Mouse (Mus musculus): ENCODE measurements around the gene Foxn3. TPM values are rescaled to one million over a fixed set of nuclear protein-coding genes. Genes with fewer than 3 reads are reported as not detected.

Foxn3 gene
- polyA plus RNA-seq, 1 experiment: 71.3 TPM

- Histone ChIP-seq H3K27me3 (ENCODE audit: control insufficient read depth, insufficient read depth, low read length) (no peaks in the 10 kb centered on the region), H3K4me3 (ENCODE audit: control insufficient read depth, insufficient read depth, low read length) (peak overlapping the region; percentile 19), H3K36me3 (ENCODE audit: control insufficient read depth, insufficient read depth, low read length) (no peaks in the 10 kb centered on the region), H3K27ac (ENCODE audit: control insufficient read depth, insufficient read depth, low read length) (peak overlapping the region; percentile 24; the same call in 1 of the 2 replicates), H3K4me1 (replicated peaks; ENCODE audit: control insufficient read depth, insufficient read depth, low read length) (peaks cover 32% of the 10 kb centered on the region)
- peak; percentile 49 for DNase-seq
- 8% methylated on average over 10 of the region's 10 CpGs for WGBS
- TF ChIP-seq POLR2A (IDR thresholded peaks at IDR 0.05; ENCODE audit: control insufficient read depth, extremely low read depth, insufficient read depth, low read length, poor library complexity): no peak
- TF ChIP-seq CTCF (IDR thresholded peaks at IDR 0.05; ENCODE audit: borderline replicate concordance, control insufficient read depth, extremely low read depth, insufficient read depth, low read length, poor library complexity): no peak
These were observed 401.2 kb downstream of the Foxn3 start for GRCm38 (mm10) chr12:99162188-99162587.

- Histone ChIP-seq H3K36me3 (ENCODE audit: control insufficient read depth, insufficient read depth, low read length) (no peaks in the 10 kb centered on the region), H3K27ac (ENCODE audit: control insufficient read depth, insufficient read depth, low read length) (no peak overlapping the region), H3K4me1 (replicated peaks; ENCODE audit: control insufficient read depth, insufficient read depth, low read length) (peaks cover 23% of the 10 kb centered on the region), H3K4me3 (ENCODE audit: control insufficient read depth, insufficient read depth, low read length) (no peak overlapping the region), H3K27me3 (ENCODE audit: control insufficient read depth, insufficient read depth, low read length) (no peaks in the 10 kb centered on the region)
- no peak for TF ChIP-seq POLR2A (IDR thresholded peaks at IDR 0.05; ENCODE audit: control insufficient read depth, extremely low read depth, insufficient read depth, low read length, poor library complexity)
- TF ChIP-seq CTCF (IDR thresholded peaks at IDR 0.05; ENCODE audit: borderline replicate concordance, control insufficient read depth, extremely low read depth, insufficient read depth, low read length, poor library complexity): no peak
- whole genome bisulfite sequencing: 96% methylated on average over 8 of the region's 8 CpGs
- no peak for DNase-seq
These were observed 403.3 kb downstream of the Foxn3 start for GRCm38 (mm10) chr12:99160061-99160460.

GRCm38 (mm10) chr12:99155904-99156303 lies 407.5 kb downstream of the Foxn3 start:
- Histone ChIP-seq H3K4me1 (replicated peaks; ENCODE audit: control insufficient read depth, insufficient read depth, low read length) (peaks cover 10% of the 10 kb centered on the region), H3K27ac (ENCODE audit: control insufficient read depth, insufficient read depth, low read length) (no peak overlapping the region)
- WGBS: 96% methylated on average over 5 of the region's 5 CpGs

GRCm38 (mm10) chr12:99154230-99154629 lies 409.2 kb downstream of the Foxn3 start:
- Histone ChIP-seq H3K27ac (ENCODE audit: control insufficient read depth, insufficient read depth, low read length) (no peak overlapping the region), H3K4me3 (ENCODE audit: control insufficient read depth, insufficient read depth, low read length) (no peak overlapping the region), H3K4me1 (replicated peaks; ENCODE audit: control insufficient read depth, insufficient read depth, low read length) (peaks cover 8% of the 10 kb centered on the region), H3K36me3 (ENCODE audit: control insufficient read depth, insufficient read depth, low read length) (no peaks in the 10 kb centered on the region), H3K27me3 (ENCODE audit: control insufficient read depth, insufficient read depth, low read length) (no peaks in the 10 kb centered on the region)
- WGBS: 38% methylated on average over 7 of the region's 7 CpGs
- TF ChIP-seq POLR2A (IDR thresholded peaks at IDR 0.05; ENCODE audit: control insufficient read depth, extremely low read depth, insufficient read depth, low read length, poor library complexity) (no peak), CTCF (IDR thresholded peaks at IDR 0.05; ENCODE audit: borderline replicate concordance, control insufficient read depth, extremely low read depth, insufficient read depth, low read length, poor library complexity) (no peak)
- DNase-seq: no peak

More at GRCm38 (mm10) chr12:99155904-99156303, 407.5 kb downstream of the Foxn3 start:
- Histone ChIP-seq H3K36me3 (ENCODE audit: control insufficient read depth, insufficient read depth, low read length) (no peaks in the 10 kb centered on the region), H3K4me3 (ENCODE audit: control insufficient read depth, insufficient read depth, low read length) (no peak overlapping the region), H3K27me3 (ENCODE audit: control insufficient read depth, insufficient read depth, low read length) (no peaks in the 10 kb centered on the region)
- TF ChIP-seq POLR2A (IDR thresholded peaks at IDR 0.05; ENCODE audit: control insufficient read depth, extremely low read depth, insufficient read depth, low read length, poor library complexity): no peak
- TF ChIP-seq CTCF (IDR thresholded peaks at IDR 0.05; ENCODE audit: borderline replicate concordance, control insufficient read depth, extremely low read depth, insufficient read depth, low read length, poor library complexity): no peak
- DNase-seq: no peak

GRCm38 (mm10) chr12:99153664-99154063 lies 409.7 kb downstream of the Foxn3 start:
- 64% methylated on average over 10 of the region's 10 CpGs for WGBS
- H3K4me1 ChIP-seq (replicated peaks; ENCODE audit: control insufficient read depth, insufficient read depth, low read length): peaks cover 8% of the 10 kb centered on the region
- H3K36me3 ChIP-seq (ENCODE audit: control insufficient read depth, insufficient read depth, low read length): no peaks in the 10 kb centered on the region
- TF ChIP-seq CTCF (IDR thresholded peaks at IDR 0.05; ENCODE audit: borderline replicate concordance, control insufficient read depth, extremely low read depth, insufficient read depth, low read length, poor library complexity) (no peak), POLR2A (IDR thresholded peaks at IDR 0.05; ENCODE audit: control insufficient read depth, extremely low read depth, insufficient read depth, low read length, poor library complexity) (no peak)
- no peak overlapping the region for H3K4me3 ChIP-seq (ENCODE audit: control insufficient read depth, insufficient read depth, low read length)
- DNase-seq: no peak
- H3K27ac ChIP-seq (ENCODE audit: control insufficient read depth, insufficient read depth, low read length): no peak overlapping the region
- H3K27me3 ChIP-seq (ENCODE audit: control insufficient read depth, insufficient read depth, low read length): no peaks in the 10 kb centered on the region

GRCm38 (mm10) chr12:99150126-99150525 lies 413.3 kb downstream of the Foxn3 start:
- Histone ChIP-seq H3K27ac (ENCODE audit: control insufficient read depth, insufficient read depth, low read length) (no peak overlapping the region), H3K4me1 (replicated peaks; ENCODE audit: control insufficient read depth, insufficient read depth, low read length) (peaks cover 8% of the 10 kb centered on the region), H3K27me3 (ENCODE audit: control insufficient read depth, insufficient read depth, low read length) (no peaks in the 10 kb centered on the region), H3K36me3 (ENCODE audit: control insufficient read depth, insufficient read depth, low read length) (no peaks in the 10 kb centered on the region), H3K4me3 (ENCODE audit: control insufficient read depth, insufficient read depth, low read length) (no peak overlapping the region)
- 53% methylated on average over 4 of the region's 4 CpGs for WGBS
- no peak for TF ChIP-seq POLR2A (IDR thresholded peaks at IDR 0.05; ENCODE audit: control insufficient read depth, extremely low read depth, insufficient read depth, low read length, poor library complexity)
- TF ChIP-seq CTCF (IDR thresholded peaks at IDR 0.05; ENCODE audit: borderline replicate concordance, control insufficient read depth, extremely low read depth, insufficient read depth, low read length, poor library complexity): peak; percentile 58; the same call in 1 of the 2 replicates
- peak; percentile 79 for DNase-seq

GRCm38 (mm10) chr12:99149193-99149592 lies 414.2 kb downstream of the Foxn3 start:
- H3K27me3 ChIP-seq (ENCODE audit: control insufficient read depth, insufficient read depth, low read length): no peaks in the 10 kb centered on the region
- TF ChIP-seq POLR2A (IDR thresholded peaks at IDR 0.05; ENCODE audit: control insufficient read depth, extremely low read depth, insufficient read depth, low read length, poor library complexity) (no peak), CTCF (IDR thresholded peaks at IDR 0.05; ENCODE audit: borderline replicate concordance, control insufficient read depth, extremely low read depth, insufficient read depth, low read length, poor library complexity) (no peak)
- H3K4me1 ChIP-seq (replicated peaks; ENCODE audit: control insufficient read depth, insufficient read depth, low read length): peaks cover 3% of the 10 kb centered on the region
- no peaks in the 10 kb centered on the region for H3K36me3 ChIP-seq (ENCODE audit: control insufficient read depth, insufficient read depth, low read length)
- no peak overlapping the region for H3K4me3 ChIP-seq (ENCODE audit: control insufficient read depth, insufficient read depth, low read length)
- no peak overlapping the region for H3K27ac ChIP-seq (ENCODE audit: control insufficient read depth, insufficient read depth, low read length)
- no peak for DNase-seq
- 77% methylated on average over 6 of the region's 6 CpGs for WGBS

Measured in thymus, adult 2 months (tissue).